Mouse (Mus musculus): Measurements from ENCODE around the gene Usp1. TPM values are rescaled to one million over a fixed set of nuclear protein-coding genes. Genes with fewer than 3 reads are reported as not detected.

Gene Usp1
- total RNA-seq (2023): 10 to 100 TPM; 65.1 to 66.5 TPM

GRCm38 (mm10) chr4:98923568-98924070, at the start of gene Usp1:
Gene Usp1 (plus strand): TSS chr4:98923810.

Other genes starting within 250 kb of the Usp1 start
- not detected for gene L1td1, start 197.1 kb upstream of the Usp1 start, total RNA-seq (2023)
- gene Kank4, start 106.3 kb upstream of the Usp1 start, total RNA-seq (2023): under 1 TPM; 0.13 to 0.55 TPM
- not detected for gene I0C0044D17Rik, start 100.0 kb upstream of the Usp1 start, total RNA-seq (2023)
- under 1 TPM in 1 of 2 experiments, not detected in 1; 0.64 TPM for gene Angptl3, start 107.1 kb downstream of the Usp1 start, total RNA-seq (2023)
- 10 to 100 TPM in 1 of 2 experiments, 1 to 10 TPM in 1; 7.8 to 12.0 TPM for gene Dock7, start 197.1 kb downstream of the Usp1 start, total RNA-seq (2023)